Mouse (Mus musculus) thymus, adult 2 months (tissue): Measurements from ENCODE around the gene Adipor1.

Source experiments
- CTCF ChIP-seq: fragments of 200-500 bp; IDR thresholded peaks from 2 replicates; pipeline ENCODE4 v1.5.1; 2012; ENCODE audit warnings: mild to moderate bottlenecking, control low read depth, low read length, moderate library complexity, borderline replicate concordance; ENCODE audit not compliant: control insufficient read depth, poor library complexity, insufficient read depth; ENCODE audit errors: extremely low read depth
- POLR2A ChIP-seq: fragments of 200-500 bp; IDR thresholded peaks from 2 replicates; pipeline ENCODE4 v1.6.1; 2012; ENCODE audit warnings: mild to moderate bottlenecking, low read length, control low read depth, moderate library complexity; ENCODE audit not compliant: control insufficient read depth, poor library complexity, insufficient read depth; ENCODE audit errors: extremely low read depth

- no peak for TF ChIP-seq CTCF
- no peak for TF ChIP-seq POLR2A
These were observed 4.0 kb downstream of the Adipor1 start for GRCm38 (mm10) chr1:134419176-134419575.
